Mouse (Mus musculus): ENCODE results near the gene Trappc10.

- TF ChIP-seq CTCF (IDR thresholded peaks at IDR 0.05; ENCODE audit: low read depth, low read length) = no peak
- no peak for TF ChIP-seq EP300 (IDR thresholded peaks at IDR 0.05; ENCODE audit: insufficient read depth, low read depth, low read length)
These were observed 75.0 kb downstream of the Trappc10 start, which contains the start of gene D10Jhu81e for GRCm38 (mm10) chr10:78169281-78170042.

Data from ES-Bruce4 (cell line).